Mouse (Mus musculus): ENCODE measurements around the gene Nr6a1.

DNA sequence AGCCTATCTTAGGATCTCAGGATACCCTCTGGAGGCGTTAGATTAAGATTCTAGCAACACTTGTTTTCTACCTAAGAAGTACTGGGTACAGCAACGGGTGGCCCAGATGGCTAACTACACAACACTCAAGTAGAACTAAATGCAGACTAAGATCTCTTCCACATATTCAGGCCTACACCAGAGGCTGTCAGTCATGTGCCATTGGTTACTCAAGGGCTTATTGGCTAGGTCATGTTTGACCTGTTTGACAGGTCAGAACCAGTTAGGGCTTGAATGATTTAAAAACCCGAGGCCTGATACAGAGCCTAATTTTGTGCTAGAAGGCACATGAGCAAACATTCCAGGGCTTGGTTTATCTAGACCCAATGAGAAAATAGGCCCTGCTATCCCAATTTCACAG, 187.6 kb downstream of the Nr6a1 start:
- TF ChIP-seq MAFK (IDR thresholded peaks at IDR 0.05; ENCODE audit: insufficient read depth, low read depth, low read length) (no peak), HCFC1 (IDR thresholded peaks at IDR 0.05; ENCODE audit: borderline replicate concordance, insufficient read depth, low read length) (no peak)

All from ES-E14 (cell line).